Mouse (Mus musculus) right cerebral cortex, postnatal 10 days (tissue): ENCODE results near the gene Fbxo40.
A peak's percentile ranks its signal among the peaks of the same experiment; 100 is the strongest.

Experiments
- DNase-seq, 2 experiments: peaks; one replicate each; pipeline ENCODE4 v3.0.0; 2021; ENCODE audit warnings: low spot score in 2 of 2

The Fbxo40 gene

GRCm38 (mm10) chr16:36989999-36990625 is at the start of gene Fbxo40:
Gene Fbxo40 (minus strand): TSS chr16:36990467.
- DNase-seq, result peak in 1 of 2 experiments; percentile 12

GRCm38 (mm10) chr16:37034751-37035150 is 44.5 kb upstream of the Fbxo40 start:
- DNase-seq, result no peak

- DNase-seq, result no peak
These were observed 41.7 kb upstream of the Fbxo40 start for GRCm38 (mm10) chr16:37031996-37032395.

GRCm38 (mm10) chr16:37027581-37027980 is 37.3 kb upstream of the Fbxo40 start:
- DNase-seq, result no peak

GRCm38 (mm10) chr16:37012336-37012735 is 22.1 kb upstream of the Fbxo40 start:
- no peak for DNase-seq

GRCm38 (mm10) chr16:37011922-37012289 is 21.6 kb upstream of the Fbxo40 start:
- DNase-seq, result no peak

GRCm38 (mm10) chr16:37011061-37011921 is 21.0 kb upstream of the Fbxo40 start, which contains the start of gene Polq:
Gene Polq (plus strand): TSS chr16:37011786.
- peak; percentile 94 to 96 for DNase-seq

GRCm38 (mm10) chr16:37010370-37010769 is 20.1 kb upstream of the Fbxo40 start:
- DNase-seq, result no peak

- DNase-seq, result no peak
These were observed 19.0 kb upstream of the Fbxo40 start for GRCm38 (mm10) chr16:37009262-37009661.

- DNase-seq, result no peak
These were observed 9.2 kb upstream of the Fbxo40 start for GRCm38 (mm10) chr16:36999366-36999972.

- DNase-seq, result peak in 1 of 2 experiments; percentile 15
These were observed 7.4 kb upstream of the Fbxo40 start for GRCm38 (mm10) chr16:36997650-36998049.

GRCm38 (mm10) chr16:36989493-36989892 is 774 bp downstream of the Fbxo40 start:
- peak in 1 of 2 experiments; percentile 13 for DNase-seq

- DNase-seq, result peak in 1 of 2 experiments; percentile 9
These were observed 2.2 kb downstream of the Fbxo40 start for GRCm38 (mm10) chr16:36988066-36988465.

GRCm38 (mm10) chr16:36987399-36987798 is 2.9 kb downstream of the Fbxo40 start:
- DNase-seq, result peak in 1 of 2 experiments; percentile 13

- DNase-seq, result peak in 1 of 2 experiments; percentile 13
These were observed 4.6 kb downstream of the Fbxo40 start for GRCm38 (mm10) chr16:36985636-36986042.

- no peak for DNase-seq
These were observed 6.5 kb downstream of the Fbxo40 start for GRCm38 (mm10) chr16:36983796-36984195.

- no peak for DNase-seq
These were observed 11.1 kb downstream of the Fbxo40 start for GRCm38 (mm10) chr16:36979127-36979526.

GRCm38 (mm10) chr16:36963415-36963814 is 26.9 kb downstream of the Fbxo40 start:
- DNase-seq, result no peak

GRCm38 (mm10) chr16:36955106-36955505 is 35.2 kb downstream of the Fbxo40 start:
- DNase-seq, result no peak

GRCm38 (mm10) chr16:36951029-36951428 is 39.2 kb downstream of the Fbxo40 start:
- peak; percentile 30 to 45 for DNase-seq

- DNase-seq, result peak in 1 of 2 experiments; percentile 13
These were observed 40.5 kb downstream of the Fbxo40 start for GRCm38 (mm10) chr16:36949614-36950336.
